Comparison of ENCODE assay signal across 10 mouse cellular contexts in the genomic region with DNA sequence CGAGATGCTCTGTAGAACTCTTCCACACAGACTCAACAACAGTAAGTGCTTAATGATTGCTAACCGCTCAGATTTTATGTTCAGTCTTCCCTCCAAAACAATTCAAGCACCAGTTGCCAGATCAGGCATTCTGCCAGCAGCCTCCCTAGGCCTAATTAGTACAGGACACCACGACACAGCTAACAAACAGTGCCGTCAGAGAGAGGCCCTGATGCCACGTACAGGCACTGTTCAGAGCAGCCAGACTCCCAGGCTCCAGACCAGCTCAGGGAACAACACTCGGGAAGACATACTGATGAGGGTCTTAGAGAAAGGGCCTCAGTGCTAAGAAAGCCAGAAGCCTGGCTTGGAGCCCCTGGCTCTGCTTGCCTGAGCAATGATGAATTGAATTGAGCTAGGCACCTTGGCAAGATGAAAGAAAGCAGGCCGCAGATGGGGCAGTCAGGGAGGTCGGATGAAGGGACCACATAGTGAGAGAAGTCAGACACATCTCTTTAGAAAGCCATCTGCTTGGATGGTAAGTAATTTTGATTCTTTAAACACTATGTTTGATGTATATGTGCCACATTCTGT. TPM values are rescaled to one million over a fixed set of nuclear protein-coding genes. Genes with fewer than 3 reads are reported as not detected.
DNase-seq lines count a peak whose midpoint lies in the region; ATAC-seq and TF ChIP-seq lines count a peak whose summit lies in the region.
"Had no signal": no experiment of that assay in that cellular context is flagged by ENCODE, and none has a peak within 500 bp of the region (broad histone marks: within the 10 kb centered on the region; RNA-seq: fewer than 3 reads in every experiment).

No protein-coding gene starts in this region.

- TF ChIP-seq CTCF in lung, postnatal 0 days (IDR thresholded peaks at IDR 0.05), result no peak

- H3K4me2 ChIP-seq in lung, postnatal 0 days (replicated peaks; ENCODE audit: low read depth, low read length), result no peak overlapping the region
- no peak overlapping the region for H3K4me2 ChIP-seq in embryonic facial prominence, embryonic 14.5 days (ENCODE audit: low read depth, low read length)
- H3K4me2 ChIP-seq: embryonic facial prominence, embryonic 15.5 days had no signal

- no peaks in the 10 kb centered on the region for H3K27me3 ChIP-seq in lung, postnatal 0 days (replicated peaks; ENCODE audit: insufficient read depth, low read length)
- H3K27me3 ChIP-seq in embryonic facial prominence, embryonic 14.5 days (replicated peaks; ENCODE audit: control insufficient read depth, insufficient read depth, low read length), result no peaks in the 10 kb centered on the region
- H3K27me3 ChIP-seq: embryonic facial prominence, embryonic 15.5 days had no signal

- H3K9ac ChIP-seq in lung, postnatal 0 days (replicated peaks; ENCODE audit: low read depth), result no peak overlapping the region
- H3K9ac ChIP-seq in embryonic facial prominence, embryonic 14.5 days (ENCODE audit: low read depth, low read length), result no peak overlapping the region
- H3K9ac ChIP-seq: embryonic facial prominence, embryonic 15.5 days had no signal

- no peak overlapping the region for H3K4me3 ChIP-seq in lung, postnatal 0 days (ENCODE audit: low read depth, low read length)
- H3K4me3 ChIP-seq in embryonic facial prominence, embryonic 14.5 days (ENCODE audit: low read depth, low read length), result no peak overlapping the region
- H3K4me3 ChIP-seq: embryonic facial prominence, embryonic 15.5 days had no signal

- no peaks in the 10 kb centered on the region for H3K9me3 ChIP-seq in lung, postnatal 0 days (ENCODE audit: low read length)
- no peaks in the 10 kb centered on the region for H3K9me3 ChIP-seq in embryonic facial prominence, embryonic 14.5 days (ENCODE audit: control insufficient read depth, low read length)
- H3K9me3 ChIP-seq: embryonic facial prominence, embryonic 15.5 days had no signal

- ATAC-seq in lung, postnatal 0 days, result no peak
- no peak; the same call in 1 of the 2 replicates for ATAC-seq in embryonic facial prominence, embryonic 14.5 days (ENCODE audit: low read depth)
- ATAC-seq in megakaryocyte, adult 5-6 weeks (ENCODE audit: poor library complexity, severe bottlenecking), result no peak

- H3K4me1 ChIP-seq in lung, postnatal 0 days (ENCODE audit: insufficient read depth, low read depth, low read length), result no peaks in the 10 kb centered on the region
- H3K4me1 ChIP-seq in embryonic facial prominence, embryonic 14.5 days (ENCODE audit: control insufficient read depth, insufficient read depth, low read length), result no peaks in the 10 kb centered on the region

- 53% methylated on average over 8 of the region's 8 CpGs for WGBS in lung, postnatal 0 days
- WGBS in embryonic facial prominence, embryonic 14.5 days, result 45% methylated on average over 8 of the region's 8 CpGs

- no peak for TF ChIP-seq EP300 in lung, postnatal 0 days (IDR thresholded peaks at IDR 0.05)

- no peaks in the 10 kb centered on the region for H3K36me3 ChIP-seq in lung, postnatal 0 days (ENCODE audit: insufficient read depth, low read length)
- no peaks in the 10 kb centered on the region for H3K36me3 ChIP-seq in embryonic facial prominence, embryonic 14.5 days (ENCODE audit: control insufficient read depth, insufficient read depth, low read length)
- H3K36me3 ChIP-seq: embryonic facial prominence, embryonic 15.5 days; G1E had no signal

- H3K27ac ChIP-seq in lung, postnatal 0 days (ENCODE audit: low read length), result no peak overlapping the region
- 0 out of 2 replicates have a peak overlapping the region, but pooled peaks have one; percentile 28 for H3K27ac ChIP-seq in embryonic facial prominence, embryonic 14.5 days (replicated peaks; ENCODE audit: low read depth, low read length)
- H3K27ac ChIP-seq: embryonic facial prominence, embryonic 15.5 days had no signal

- DNase-seq in lung, postnatal 4 days, result peak; percentile 25 to 47
- no peak for DNase-seq in lung, postnatal 0 days (ENCODE audit: low spot score)
- peak; percentile 41 for DNase-seq in embryonic facial prominence, embryonic 14.5 days (ENCODE audit: low spot score)
- DNase-seq in layer of hippocampus, adult 9-10 months (ENCODE audit: low spot score), result peak; percentile 38
- peak; percentile 60 for DNase-seq in retina, embryonic 14.5 days (ENCODE audit: low spot score)
- DNase-seq in gastrocnemius, postnatal 25 days, result no peak
- no peak for DNase-seq in thymus, adult 18-20 months

RNA-seq across cellular contexts. Expression of gene Rgs9, which starts 22.5 kb away (rescaled TPM):
- polyA plus RNA-seq in lung, postnatal 0 days (2015; fragmentation: Nextera tagmentation; extraction: Ambion mirVana), result 3.0 TPM in 2 replicates
- polyA plus RNA-seq in embryonic facial prominence, embryonic 14.5 days (2014; fragmentation: Nextera tagmentation; extraction: Ambion mirVana), result 1.4 and 1.8 TPM in 2 replicates
- under 1 TPM in 1 of 2 experiments, not detected in 1; 0.19 TPM for total RNA-seq in gastrocnemius, postnatal 25 days (2021)
- 0.09 TPM in 1 of 2 replicates, not detected in the other for total RNA-seq in megakaryocyte, adult 5-6 weeks (2015)
- not detected in 2 replicates for total RNA-seq in megakaryocyte, adult 5-6 weeks (2017)
- polyA plus RNA-seq: G1E had no signal

RNA-seq across cellular contexts. Expression of gene Gna13, which starts 42.2 kb away (rescaled TPM):
- polyA plus RNA-seq in lung, postnatal 0 days (2015; fragmentation: Nextera tagmentation; extraction: Ambion mirVana), result 57.7 and 69.7 TPM in 2 replicates
- polyA plus RNA-seq in embryonic facial prominence, embryonic 14.5 days (2014; fragmentation: Nextera tagmentation; extraction: Ambion mirVana), result 23.4 and 24.5 TPM in 2 replicates
- total RNA-seq in gastrocnemius, postnatal 25 days (2021), result 10 to 100 TPM; 24.2 to 25.3 TPM
- total RNA-seq in megakaryocyte, adult 5-6 weeks (2015), result 59.5 and 61.2 TPM in 2 replicates
- total RNA-seq in megakaryocyte, adult 5-6 weeks (2017), result 54.2 and 57.3 TPM in 2 replicates

Comparison
In these comparisons a context has a peak if more than half of its experiments do, and no peak if none do; other contexts are left out.
1. DNase-seq: peak in lung, postnatal 4 days (2 of 2), embryonic facial prominence, embryonic 14.5 days (single experiment), layer of hippocampus, adult 9-10 months (single experiment) and retina, embryonic 14.5 days (single experiment); none in lung, postnatal 0 days (single experiment), gastrocnemius, postnatal 25 days (single experiment) and thymus, adult 18-20 months (0 of 2).